Mouse (Mus musculus): ENCODE measurements around the gene Maml3. TPM values are rescaled to one million over a fixed set of nuclear protein-coding genes. Genes with fewer than 3 reads are reported as not detected.

Maml3 gene
- polyA plus RNA-seq, 1 experiment from 2014 or later: 3.6 TPM

DNA sequence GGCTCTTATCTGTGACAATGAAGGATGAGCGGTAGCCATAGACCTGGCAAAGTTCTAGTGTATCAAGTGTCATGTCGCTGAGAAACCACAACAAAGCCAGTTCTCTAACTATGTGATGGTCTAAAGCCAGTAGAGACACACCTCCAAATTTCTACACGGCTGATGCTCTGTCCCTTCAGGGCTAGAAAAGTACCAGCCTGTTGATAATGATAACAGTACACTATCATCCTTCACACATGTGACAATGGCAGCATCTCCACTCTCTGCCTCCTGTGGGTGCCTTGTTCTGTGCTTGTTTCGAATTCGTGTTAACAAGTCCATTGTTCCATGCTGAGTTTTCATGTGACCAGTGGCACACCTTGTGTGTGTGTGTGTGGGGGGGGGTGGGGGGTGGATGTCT is 180.2 kb downstream of the Maml3 start:
- Histone ChIP-seq H3K4me3 (ENCODE audit: low read length) (no peak overlapping the region), H3K4me1 (ENCODE audit: control insufficient read depth, insufficient read depth, low read length) (no peaks in the 10 kb centered on the region), H3K9ac (ENCODE audit: low read depth, low read length) (no peak overlapping the region), H3K27ac (ENCODE audit: low read length) (no peak overlapping the region), H3K4me2 (ENCODE audit: low read depth, low read length) (no peak overlapping the region), H3K27me3 (replicated peaks; ENCODE audit: control insufficient read depth, insufficient read depth, low read length) (no peaks in the 10 kb centered on the region), H3K9me3 (ENCODE audit: control insufficient read depth, low read length) (no peaks in the 10 kb centered on the region), H3K36me3 (ENCODE audit: control insufficient read depth, insufficient read depth, low read length) (no peaks in the 10 kb centered on the region)
- ATAC-seq: no peak
- 64% methylated on average over 5 of the region's 5 CpGs for WGBS

DNA sequence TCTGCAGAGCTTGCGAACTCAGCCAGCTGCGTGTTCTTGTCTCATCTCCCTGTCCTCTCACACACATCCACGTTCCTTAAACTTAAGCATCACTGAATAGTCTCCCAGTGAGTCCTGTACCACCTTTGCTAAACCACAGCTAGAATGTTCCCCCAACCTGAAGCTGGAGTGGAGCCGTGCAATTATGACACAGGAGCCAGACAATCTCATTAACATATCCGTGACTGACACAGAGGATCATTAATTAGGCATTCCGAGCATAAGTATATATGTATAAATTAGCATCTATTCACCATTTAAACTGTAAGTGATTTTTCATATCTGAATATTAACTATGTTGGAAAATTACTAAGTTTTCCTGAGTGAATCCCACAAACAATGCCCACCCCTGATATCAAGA is 181.1 kb downstream of the Maml3 start:
- 0 out of 2 replicates have a peak, but pooled peaks cover 2% of the 10 kb centered on the region for H3K4me1 ChIP-seq (ENCODE audit: control insufficient read depth, insufficient read depth, low read length)

GRCm38 (mm10) chr3:51916902-51917301 is 188.0 kb downstream of the Maml3 start:
- H3K36me3 ChIP-seq (ENCODE audit: control insufficient read depth, insufficient read depth, low read length): no peaks in the 10 kb centered on the region
- peak overlapping the region; percentile 93 for H3K27ac ChIP-seq (ENCODE audit: low read length)
- H3K27me3 ChIP-seq (replicated peaks; ENCODE audit: control insufficient read depth, insufficient read depth, low read length): no peaks in the 10 kb centered on the region
- H3K4me2 ChIP-seq (ENCODE audit: low read depth, low read length): peak overlapping the region; percentile 28
- 54% methylated on average over 4 of the region's 4 CpGs for WGBS
- no peaks in the 10 kb centered on the region for H3K9me3 ChIP-seq (ENCODE audit: control insufficient read depth, low read length)
- no peak overlapping the region for H3K4me3 ChIP-seq (ENCODE audit: low read length)
- ATAC-seq: peak; percentile 59
- peak overlapping the region; percentile 31; the same call in 1 of the 2 replicates for H3K9ac ChIP-seq (ENCODE audit: low read depth, low read length)
- peaks cover 30% of the 10 kb centered on the region for H3K4me1 ChIP-seq (ENCODE audit: control insufficient read depth, insufficient read depth, low read length)

More for the DNA sequence above, 181.1 kb downstream of the Maml3 start:
- Histone ChIP-seq H3K27ac (ENCODE audit: low read length) (no peak overlapping the region), H3K9me3 (ENCODE audit: control insufficient read depth, low read length) (no peaks in the 10 kb centered on the region), H3K27me3 (replicated peaks; ENCODE audit: control insufficient read depth, insufficient read depth, low read length) (no peaks in the 10 kb centered on the region), H3K4me3 (ENCODE audit: low read length) (no peak overlapping the region), H3K36me3 (ENCODE audit: control insufficient read depth, insufficient read depth, low read length) (no peaks in the 10 kb centered on the region), H3K4me2 (ENCODE audit: low read depth, low read length) (no peak overlapping the region), H3K9ac (ENCODE audit: low read depth, low read length) (no peak overlapping the region)
- 66% methylated on average over 6 of the region's 6 CpGs for WGBS
- ATAC-seq: no peak

- Histone ChIP-seq H3K4me2 (ENCODE audit: low read depth, low read length) (peak overlapping the region; percentile 46), H3K9me3 (ENCODE audit: control insufficient read depth, low read length) (no peaks in the 10 kb centered on the region), H3K27ac (ENCODE audit: low read length) (peak overlapping the region; percentile 93), H3K4me1 (ENCODE audit: control insufficient read depth, insufficient read depth, low read length) (peaks cover 30% of the 10 kb centered on the region), H3K9ac (ENCODE audit: low read depth, low read length) (peak overlapping the region; percentile 44), H3K36me3 (ENCODE audit: control insufficient read depth, insufficient read depth, low read length) (no peaks in the 10 kb centered on the region), H3K27me3 (replicated peaks; ENCODE audit: control insufficient read depth, insufficient read depth, low read length) (no peaks in the 10 kb centered on the region), H3K4me3 (ENCODE audit: low read length) (peak overlapping the region; percentile 15; the same call in 1 of the 2 replicates)
- 10% methylated on average over 10 of the region's 10 CpGs for WGBS
- ATAC-seq: peak; percentile 92
These were observed 188.6 kb downstream of the Maml3 start for GRCm38 (mm10) chr3:51916060-51916870.

- H3K9ac ChIP-seq (ENCODE audit: low read depth, low read length): no peak overlapping the region
- ATAC-seq: 0 out of 2 replicates have a peak, but pooled peaks have one; percentile 7
- no peak overlapping the region for H3K4me3 ChIP-seq (ENCODE audit: low read length)
- WGBS: 66% methylated on average over 1 of the region's 1 CpGs
- H3K27me3 ChIP-seq (replicated peaks; ENCODE audit: control insufficient read depth, insufficient read depth, low read length): no peaks in the 10 kb centered on the region
- H3K4me1 ChIP-seq (ENCODE audit: control insufficient read depth, insufficient read depth, low read length): peaks cover 30% of the 10 kb centered on the region
- H3K9me3 ChIP-seq (ENCODE audit: control insufficient read depth, low read length): no peaks in the 10 kb centered on the region
- H3K4me2 ChIP-seq (ENCODE audit: low read depth, low read length): no peak overlapping the region
- H3K36me3 ChIP-seq (ENCODE audit: control insufficient read depth, insufficient read depth, low read length): no peaks in the 10 kb centered on the region
- peak overlapping the region; percentile 93 for H3K27ac ChIP-seq (ENCODE audit: low read length)
These were observed 189.5 kb downstream of the Maml3 start for GRCm38 (mm10) chr3:51915415-51915814.

DNA sequence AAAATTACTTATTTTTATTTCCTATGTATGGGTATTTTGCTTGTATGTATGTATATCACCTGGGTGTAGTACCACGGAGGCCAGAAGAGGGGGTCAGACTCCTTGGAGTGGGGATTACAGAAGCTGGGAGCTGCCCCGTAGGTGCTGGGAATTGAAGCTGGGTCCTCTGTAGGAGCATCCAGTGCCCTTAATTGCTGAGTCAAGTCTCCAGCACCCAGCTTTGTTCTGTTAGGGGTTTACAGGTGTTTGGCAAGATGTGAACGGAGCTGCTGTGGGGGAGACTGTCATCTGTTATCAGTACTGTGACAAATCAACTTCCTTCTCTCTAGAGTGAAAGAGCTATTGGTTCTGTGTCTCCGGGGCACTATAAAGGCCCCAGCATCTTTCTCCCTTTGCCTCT is 190.0 kb downstream of the Maml3 start:
- Histone ChIP-seq H3K4me2 (ENCODE audit: low read depth, low read length) (no peak overlapping the region), H3K4me1 (ENCODE audit: control insufficient read depth, insufficient read depth, low read length) (peaks cover 30% of the 10 kb centered on the region), H3K9ac (ENCODE audit: low read depth, low read length) (no peak overlapping the region), H3K4me3 (ENCODE audit: low read length) (no peak overlapping the region), H3K36me3 (ENCODE audit: control insufficient read depth, insufficient read depth, low read length) (no peaks in the 10 kb centered on the region), H3K27me3 (replicated peaks; ENCODE audit: control insufficient read depth, insufficient read depth, low read length) (no peaks in the 10 kb centered on the region), H3K9me3 (ENCODE audit: control insufficient read depth, low read length) (no peaks in the 10 kb centered on the region), H3K27ac (ENCODE audit: low read length) (no peak overlapping the region)
- 64% methylated on average over 4 of the region's 4 CpGs for WGBS
- no peak for ATAC-seq

- WGBS: 75% methylated on average over 8 of the region's 8 CpGs
- H3K9ac ChIP-seq (ENCODE audit: low read depth, low read length): no peak overlapping the region
- no peak overlapping the region for H3K4me2 ChIP-seq (ENCODE audit: low read depth, low read length)
- no peaks in the 10 kb centered on the region for H3K9me3 ChIP-seq (ENCODE audit: control insufficient read depth, low read length)
- H3K36me3 ChIP-seq (ENCODE audit: control insufficient read depth, insufficient read depth, low read length): no peaks in the 10 kb centered on the region
- peaks cover 31% of the 10 kb centered on the region for H3K4me1 ChIP-seq (ENCODE audit: control insufficient read depth, insufficient read depth, low read length)
- no peaks in the 10 kb centered on the region for H3K27me3 ChIP-seq (replicated peaks; ENCODE audit: control insufficient read depth, insufficient read depth, low read length)
- no peak overlapping the region for H3K27ac ChIP-seq (ENCODE audit: low read length)
- H3K4me3 ChIP-seq (ENCODE audit: low read length): no peak overlapping the region
- no peak for ATAC-seq
These were observed 191.4 kb downstream of the Maml3 start for GRCm38 (mm10) chr3:51913498-51913897.

- H3K27me3 ChIP-seq (replicated peaks; ENCODE audit: control insufficient read depth, insufficient read depth, low read length): no peaks in the 10 kb centered on the region
- no peaks in the 10 kb centered on the region for H3K36me3 ChIP-seq (ENCODE audit: control insufficient read depth, insufficient read depth, low read length)
- 47% methylated on average over 8 of the region's 8 CpGs for WGBS
- no peak for ATAC-seq
- H3K4me3 ChIP-seq (ENCODE audit: low read length): no peak overlapping the region
- no peak overlapping the region for H3K27ac ChIP-seq (ENCODE audit: low read length)
- no peaks in the 10 kb centered on the region for H3K9me3 ChIP-seq (ENCODE audit: control insufficient read depth, low read length)
- no peak overlapping the region for H3K4me2 ChIP-seq (ENCODE audit: low read depth, low read length)
- peaks cover 30% of the 10 kb centered on the region for H3K4me1 ChIP-seq (ENCODE audit: control insufficient read depth, insufficient read depth, low read length)
- H3K9ac ChIP-seq (ENCODE audit: low read depth, low read length): no peak overlapping the region
These were observed 192.7 kb downstream of the Maml3 start for GRCm38 (mm10) chr3:51912214-51912613.

GRCm38 (mm10) chr3:51908437-51908990 is 196.4 kb downstream of the Maml3 start:
- 34% methylated on average over 14 of the region's 14 CpGs for WGBS
- Histone ChIP-seq H3K4me3 (ENCODE audit: low read length) (no peak overlapping the region), H3K27ac (ENCODE audit: low read length) (no peak overlapping the region), H3K9me3 (ENCODE audit: control insufficient read depth, low read length) (no peaks in the 10 kb centered on the region), H3K27me3 (replicated peaks; ENCODE audit: control insufficient read depth, insufficient read depth, low read length) (no peaks in the 10 kb centered on the region), H3K36me3 (ENCODE audit: control insufficient read depth, insufficient read depth, low read length) (no peaks in the 10 kb centered on the region), H3K4me1 (ENCODE audit: control insufficient read depth, insufficient read depth, low read length) (peaks cover 12% of the 10 kb centered on the region), H3K9ac (ENCODE audit: low read depth, low read length) (no peak overlapping the region), H3K4me2 (ENCODE audit: low read depth, low read length) (no peak overlapping the region)
- peak; percentile 35; the same call in 1 of the 2 replicates for ATAC-seq

All from intestine, embryonic 16.5 days (tissue).